22 mouse cellular contexts compared by ENCODE assay signal in genomic region chr3:138843641-138844040, GRCm38 (mm10).
"Had no signal": no experiment of that assay in that cellular context is flagged by ENCODE, and none has a peak within 500 bp of the region (broad histone marks: within the 10 kb centered on the region; RNA-seq: fewer than 3 reads in every experiment).

No protein-coding gene starts in this region.

- DNase-seq: forebrain, postnatal 0 days; gastrocnemius, postnatal 14 days; gastrocnemius, postnatal 36 days; heart, adult 2 months; heart, postnatal 10 days; heart, postnatal 4 days; kidney, adult 18-20 months; kidney, adult 8-10 months; kidney, postnatal 10 days; kidney, postnatal 25 days; kidney, postnatal 4 days had no signal

- ATAC-seq: forebrain, postnatal 0 days; inflammation-experienced regulatory T-cells, adult 6 months; intestine, embryonic 15.5 days; intestine, postnatal 0 days had no signal

- H3K36me3 ChIP-seq: heart, embryonic 12.5 days; hindbrain, embryonic 10.5 days; hindbrain, embryonic 12.5 days; intestine, embryonic 15.5 days; limb, embryonic 10.5 days; limb, embryonic 12.5 days had no signal

- H3K27me3 ChIP-seq: heart, embryonic 12.5 days; hindbrain, embryonic 12.5 days; intestine, embryonic 15.5 days; limb, embryonic 12.5 days had no signal

- H3K27ac ChIP-seq: heart, adult 2 months; hindbrain, embryonic 10.5 days; hindbrain, embryonic 12.5 days; hindbrain, embryonic 14.5 days; intestine, embryonic 15.5 days; layer of hippocampus, adult 2 months; left cerebral cortex, adult 2 months; limb, embryonic 12.5 days had no signal

- H3K4me1 ChIP-seq: heart, embryonic 12.5 days had no signal

- H3K4me3 ChIP-seq: heart, adult 2 months; heart, embryonic 12.5 days; hindbrain, embryonic 10.5 days; hindbrain, embryonic 12.5 days; intestine, embryonic 15.5 days; layer of hippocampus, adult 2 months; left cerebral cortex, adult 2 months; limb, embryonic 10.5 days; limb, embryonic 12.5 days had no signal

- H3K9ac ChIP-seq: forebrain, postnatal 0 days; heart, embryonic 12.5 days; hindbrain, embryonic 12.5 days; hindbrain, embryonic 14.5 days; intestine, embryonic 15.5 days; limb, embryonic 12.5 days had no signal

- H3K9me3 ChIP-seq: heart, embryonic 12.5 days; hindbrain, embryonic 10.5 days; hindbrain, embryonic 12.5 days; intestine, embryonic 15.5 days; limb, embryonic 10.5 days; limb, embryonic 12.5 days had no signal

- H3K4me2 ChIP-seq: heart, embryonic 12.5 days; hindbrain, embryonic 12.5 days; hindbrain, embryonic 14.5 days; intestine, embryonic 15.5 days; limb, embryonic 12.5 days had no signal
